Mouse (Mus musculus) embryonic facial prominence, embryonic 11.5 days (tissue): ENCODE data around the gene Eif3m. TPM values are rescaled to one million over a fixed set of nuclear protein-coding genes. Genes with fewer than 3 reads are reported as not detected.

Experiments
- ATAC-seq: fragments of 200-750 bp; cut with Nextera tagmentation; replicated peaks from 2 replicates; pipeline ENCODE4 v1.8.0; 2017; ENCODE audit warnings: low read depth; ENCODE audit not compliant: insufficient number of reproducible peaks, low FRiP score, low TSS enrichment
- DNase-seq: peaks from one replicate; pipeline ENCODE4 v3.0.0-alpha.2; 2015; ENCODE audit warnings: low spot score
- H3K27ac ChIP-seq: fragments of 300-500 bp; sonication (generic); replicated peaks from 2 replicates; pipeline ENCODE4 v1.5.1; 2014; ENCODE audit warnings: mild to moderate bottlenecking, low read depth, low read length, control low read depth
- H3K27me3 ChIP-seq: fragments of 300-500 bp; sonication (generic); 2 replicates; pipeline ENCODE4 v1.6.1; 2014; ENCODE audit warnings: mild to moderate bottlenecking, low read length, moderate library complexity, mixed read lengths; ENCODE audit not compliant: control insufficient read depth, insufficient read depth
- H3K36me3 ChIP-seq: fragments of 300-500 bp; sonication (generic); replicated peaks from 2 replicates; pipeline ENCODE4 v1.6.1; 2014; ENCODE audit warnings: low read depth, mild to moderate bottlenecking, low read length, moderate library complexity, mixed read lengths; ENCODE audit not compliant: control insufficient read depth, insufficient read depth
- H3K4me1 ChIP-seq: fragments of 300-500 bp; sonication (generic); 2 replicates; pipeline ENCODE4 v1.6.1; 2014; ENCODE audit warnings: low read length, mixed read lengths; ENCODE audit not compliant: control insufficient read depth, insufficient read depth
- H3K4me2 ChIP-seq: fragments of 300-500 bp; sonication (generic); 2 replicates; pipeline ENCODE4 v1.6.1; 2014; ENCODE audit warnings: low read depth, mild to moderate bottlenecking, control low read depth, low read length, moderate library complexity
- H3K4me3 ChIP-seq: fragments of 300-500 bp; sonication (generic); 2 replicates; pipeline ENCODE4 v1.5.1; 2014; ENCODE audit warnings: low read depth, low read length, control low read depth
- H3K9ac ChIP-seq: fragments of 300-500 bp; sonication (generic); replicated peaks from 2 replicates; pipeline ENCODE4 v1.6.1; 2014; ENCODE audit warnings: mild to moderate bottlenecking, control low read depth, low read length
- H3K9me3 ChIP-seq: fragments of 300-500 bp; sonication (generic); replicated peaks from 2 replicates; pipeline ENCODE4 v1.6.1; 2016; ENCODE audit warnings: mild to moderate bottlenecking, low read length, inconsistent platforms, mixed read lengths; ENCODE audit not compliant: control insufficient read depth
- WGBS: fragments of 180-500 bp; shearing (Covaris S2); extraction: QIAGEN DNeasy Blood & Tissue Kit; methylation state at CpG from one replicate; pipeline ENCODE4 v1.1.7; 2014; 5-methylcytosine and 5-hydroxymethylcytosine counted together
- polyA plus RNA-seq: library from polyadenylated mRNA; unstranded; fragments of >200 nt; fragmentation: Nextera tagmentation; extraction: Ambion mirVana; gene quantifications from 2 replicates; pipeline ENCODE4 v1.2.1, GENCODE M21; 2014

The Eif3m gene
- polyA plus RNA-seq, 1 experiment from 2014 or later: 351 TPM

- Histone ChIP-seq H3K9ac (no peak overlapping the region), H3K9me3 (no peaks in the 10 kb centered on the region), H3K27me3 (no peaks in the 10 kb centered on the region), H3K4me2 (no peak overlapping the region), H3K27ac (no peak overlapping the region), H3K4me3 (no peak overlapping the region), H3K36me3 (no peaks in the 10 kb centered on the region), H3K4me1 (no peaks in the 10 kb centered on the region)
- ATAC-seq (no peak), DNase-seq (no peak)
- WGBS: 90% methylated on average over 3 of the region's 3 CpGs
Measured at GRCm38 (mm10) chr2:104996201-104996600, 20.7 kb downstream of the Eif3m start.

- H3K9ac ChIP-seq: no peak overlapping the region
- no peak overlapping the region for H3K4me3 ChIP-seq
- no peak overlapping the region for H3K4me2 ChIP-seq
- no peak for ATAC-seq
- no peaks in the 10 kb centered on the region for H3K4me1 ChIP-seq
- DNase-seq: no peak
- no peaks in the 10 kb centered on the region for H3K36me3 ChIP-seq
- WGBS: 51% methylated on average over 2 of the region's 2 CpGs
- no peaks in the 10 kb centered on the region for H3K9me3 ChIP-seq
- H3K27ac ChIP-seq: no peak overlapping the region
- H3K27me3 ChIP-seq: no peaks in the 10 kb centered on the region
Measured at GRCm38 (mm10) chr2:104994436-104994835, 22.4 kb downstream of the Eif3m start.

- no peaks in the 10 kb centered on the region for H3K36me3 ChIP-seq
- 91% methylated on average over 1 of the region's 1 CpGs for WGBS
- ATAC-seq: no peak
Measured at GRCm38 (mm10) chr2:104988974-104989373, 27.9 kb downstream of the Eif3m start.

GRCm38 (mm10) chr2:104985796-104986195, 31.1 kb downstream of the Eif3m start:
- no peaks in the 10 kb centered on the region for H3K27me3 ChIP-seq
- WGBS: 55% methylated on average over 3 of the region's 3 CpGs
- no peaks in the 10 kb centered on the region for H3K36me3 ChIP-seq
- no peak overlapping the region for H3K9ac ChIP-seq
- ATAC-seq (no peak), DNase-seq (no peak)
- no peaks in the 10 kb centered on the region for H3K4me1 ChIP-seq
- H3K4me2 ChIP-seq: no peak overlapping the region
- H3K27ac ChIP-seq: no peak overlapping the region
- H3K4me3 ChIP-seq: no peak overlapping the region
- H3K9me3 ChIP-seq: no peaks in the 10 kb centered on the region

More at GRCm38 (mm10) chr2:104988974-104989373, 27.9 kb downstream of the Eif3m start:
- Histone ChIP-seq H3K4me3 (no peak overlapping the region), H3K9ac (no peak overlapping the region), H3K9me3 (no peaks in the 10 kb centered on the region), H3K4me2 (no peak overlapping the region), H3K4me1 (no peaks in the 10 kb centered on the region), H3K27ac (no peak overlapping the region), H3K27me3 (no peaks in the 10 kb centered on the region)
- no peak for DNase-seq

GRCm38 (mm10) chr2:104981712-104982111, 35.2 kb downstream of the Eif3m start:
- ATAC-seq (no peak), DNase-seq (no peak)
- Histone ChIP-seq H3K4me1 (no peaks in the 10 kb centered on the region), H3K9me3 (no peaks in the 10 kb centered on the region), H3K4me2 (no peak overlapping the region), H3K9ac (no peak overlapping the region), H3K27me3 (no peaks in the 10 kb centered on the region), H3K36me3 (no peaks in the 10 kb centered on the region), H3K27ac (no peak overlapping the region), H3K4me3 (no peak overlapping the region)
- WGBS: 24% methylated on average over 2 of the region's 2 CpGs

GRCm38 (mm10) chr2:104964492-104964891, 52.4 kb downstream of the Eif3m start:
- no peaks in the 10 kb centered on the region for H3K36me3 ChIP-seq
- WGBS: 64% methylated on average over 1 of the region's 1 CpGs
- no peak overlapping the region for H3K9ac ChIP-seq
- no peak overlapping the region for H3K4me2 ChIP-seq
- H3K27ac ChIP-seq: no peak overlapping the region
- no peaks in the 10 kb centered on the region for H3K27me3 ChIP-seq
- DNase-seq (peak; percentile 15), ATAC-seq (no peak)
- no peak overlapping the region for H3K4me3 ChIP-seq
- no peaks in the 10 kb centered on the region for H3K4me1 ChIP-seq
- no peaks in the 10 kb centered on the region for H3K9me3 ChIP-seq

Other genes starting within 250 kb of the Eif3m start
- gene Qser1, start 200.3 kb downstream of the Eif3m start, polyA plus RNA-seq: 17.1 and 18.8 TPM in 2 replicates
- gene Prrg4, start 167.2 kb downstream of the Eif3m start, polyA plus RNA-seq: 1.5 TPM in 2 replicates
- 6.7 and 7.4 TPM in 2 replicates for gene Ccdc73, start 149.3 kb downstream of the Eif3m start, polyA plus RNA-seq
- gene Gm11060, start 74.9 kb upstream of the Eif3m start, polyA plus RNA-seq: not detected in 2 replicates
- gene Wt1, start 109.4 kb upstream of the Eif3m start, polyA plus RNA-seq: 0.40 and 0.58 TPM in 2 replicates
- 0.49 and 0.66 TPM in 2 replicates for gene Them7, start 207.2 kb upstream of the Eif3m start, polyA plus RNA-seq